Mouse (Mus musculus) bone marrow, adult 2 months (tissue): ENCODE results near the gene Slc30a1.
A peak's percentile ranks its signal among the peaks of the same experiment; 100 is the strongest.

ENCODE experiments used
- CTCF ChIP-seq: fragments of 200-500 bp; IDR thresholded peaks from 2 replicates; pipeline ENCODE4 v1.5.1; 2011; ENCODE audit warnings: low read length, control low read depth; ENCODE audit not compliant: control insufficient read depth, insufficient read depth
- POLR2A ChIP-seq: fragments of 200-500 bp; IDR thresholded peaks from 2 replicates; pipeline ENCODE4 v1.6.1; 2011; ENCODE audit warnings: low read depth, mild to moderate bottlenecking, control low read depth, low read length, borderline replicate concordance; ENCODE audit not compliant: control insufficient read depth

- TF ChIP-seq CTCF (no peak), POLR2A (peak; percentile 89)
These were observed at the start of gene Slc30a1 for GRCm38 (mm10) chr1:191906571-191907430.
